Mouse (Mus musculus) intestine, embryonic 15.5 days (tissue): ENCODE results near the gene Col7a1. TPM values are rescaled to one million over a fixed set of nuclear protein-coding genes. Genes with fewer than 3 reads are reported as not detected.

Experiments
- ATAC-seq: fragments of 200-750 bp; cut with Nextera tagmentation; 2 replicates; pipeline ENCODE4 v1.8.0; 2017; ENCODE audit warnings: moderate TSS enrichment, moderate library complexity
- H3K27ac ChIP-seq: fragments of 300-500 bp; sonication (generic); 2 replicates; pipeline ENCODE4 v1.5.1; 2015; ENCODE audit warnings: mild to moderate bottlenecking, inconsistent platforms
- H3K27me3 ChIP-seq: fragments of 300-500 bp; sonication (generic); replicated peaks from 2 replicates; pipeline ENCODE4 v1.6.1; 2015; ENCODE audit warnings: inconsistent platforms
- H3K36me3 ChIP-seq: fragments of 300-500 bp; sonication (generic); 2 replicates; pipeline ENCODE4 v1.6.1; 2015; ENCODE audit warnings: inconsistent platforms
- H3K4me1 ChIP-seq: fragments of 300-500 bp; sonication (generic); replicated peaks from 2 replicates; pipeline ENCODE4 v1.6.1; 2015; ENCODE audit warnings: inconsistent platforms
- H3K4me2 ChIP-seq: fragments of 300-500 bp; sonication (generic); replicated peaks from 2 replicates; pipeline ENCODE4 v1.6.1; 2015; ENCODE audit warnings: mild to moderate bottlenecking, inconsistent platforms
- H3K4me3 ChIP-seq: fragments of 300-500 bp; sonication (generic); replicated peaks from 2 replicates; pipeline ENCODE4 v1.5.1; 2015; ENCODE audit warnings: inconsistent platforms
- H3K9ac ChIP-seq: fragments of 300-500 bp; sonication (generic); 2 replicates; pipeline ENCODE4 v1.6.1; 2015; ENCODE audit warnings: inconsistent platforms
- H3K9me3 ChIP-seq: fragments of 300-500 bp; sonication (generic); 2 replicates; pipeline ENCODE4 v1.6.1; 2016; ENCODE audit warnings: inconsistent platforms
- WGBS: fragments of 180-500 bp; shearing (Covaris S2); methylation state at CpG from one replicate; pipeline ENCODE4 v1.1.7; 2015; 5-methylcytosine and 5-hydroxymethylcytosine counted together
- polyA plus RNA-seq: library from polyadenylated mRNA; unstranded; fragments of >200 nt; fragmentation: Nextera tagmentation; extraction: Ambion mirVana; gene quantifications from 2 replicates; pipeline ENCODE4 v1.2.1, GENCODE M21; 2015

Col7a1 gene
- polyA plus RNA-seq, 1 experiment from 2014 or later: 0.85 TPM

DNA sequence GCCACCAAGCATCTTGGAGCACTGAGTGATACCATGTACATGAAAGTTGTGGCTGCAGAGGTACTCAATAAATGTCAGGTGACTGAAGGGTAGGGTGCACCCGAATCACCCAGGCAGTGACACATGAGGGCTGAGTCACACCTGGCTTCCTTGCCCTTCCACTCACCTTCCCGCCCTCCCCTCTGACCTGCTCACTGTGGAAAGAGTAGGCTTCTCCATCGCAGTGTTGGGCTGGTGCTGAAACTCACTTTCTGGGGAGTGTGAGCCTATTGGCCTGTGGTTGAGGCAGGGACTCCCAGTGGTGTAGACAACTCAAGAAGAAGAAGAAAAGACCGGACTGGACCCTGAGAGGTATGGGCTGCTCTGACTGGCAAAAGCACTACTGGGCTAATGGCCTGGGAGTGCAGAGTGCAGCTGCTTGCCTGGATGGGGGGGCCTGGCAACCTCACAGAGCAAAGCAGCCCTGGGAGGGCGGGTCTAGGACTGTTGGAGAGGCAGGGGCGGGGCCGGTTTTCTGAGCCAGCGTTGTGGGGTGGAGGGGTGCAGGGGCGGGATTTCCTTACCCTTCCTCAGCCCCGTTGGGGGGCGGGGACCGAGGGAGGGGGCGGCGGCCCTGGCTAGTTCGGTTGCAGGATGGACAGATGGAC, 34.4 kb downstream of the Col7a1 start:
- Histone ChIP-seq H3K9me3 (no peaks in the 10 kb centered on the region), H3K4me3 (no peak overlapping the region; the same call in 1 of the 2 replicates), H3K27me3 (no peaks in the 10 kb centered on the region), H3K4me2 (peak overlapping the region; percentile 57), H3K36me3 (no peaks in the 10 kb centered on the region), H3K27ac (no peak overlapping the region), H3K9ac (no peak overlapping the region), H3K4me1 (peaks cover 39% of the 10 kb centered on the region)
- ATAC-seq: no peak
- 18% methylated on average over 15 of the region's 15 CpGs for WGBS

DNA sequence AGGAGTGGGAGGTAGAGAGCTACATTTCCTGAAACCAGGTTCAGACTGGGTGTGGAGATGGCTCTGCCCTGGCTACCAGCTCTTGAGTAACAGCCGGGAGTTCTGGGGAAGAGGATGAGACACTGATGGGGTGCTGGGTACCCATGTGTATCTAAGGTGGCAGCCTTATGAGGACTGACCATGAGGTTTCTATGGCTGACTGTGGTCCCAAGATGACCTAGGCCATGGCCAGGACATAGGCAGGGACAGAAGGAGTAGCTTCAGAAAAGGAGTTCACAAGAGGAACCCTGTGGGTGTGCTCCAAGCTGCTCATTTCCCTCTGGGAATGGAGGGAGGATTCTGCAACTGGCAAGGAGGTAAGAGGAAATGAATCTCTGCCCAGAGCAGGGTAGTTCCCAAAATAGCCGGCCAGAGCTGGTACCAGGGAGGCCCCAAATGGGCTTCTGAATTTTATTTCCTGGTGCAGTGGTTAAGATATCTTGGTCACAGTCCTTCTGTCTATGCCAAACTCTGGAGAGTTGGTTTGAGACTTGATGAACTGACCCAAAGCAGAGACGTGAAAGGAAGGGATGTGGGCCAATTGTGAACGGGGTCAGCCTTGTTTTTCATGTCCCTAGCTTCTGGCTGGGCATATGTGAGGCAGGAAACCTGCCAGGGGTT, 36.5 kb downstream of the Col7a1 start:
- Histone ChIP-seq H3K9me3 (no peaks in the 10 kb centered on the region), H3K4me3 (no peak overlapping the region), H3K36me3 (no peaks in the 10 kb centered on the region), H3K4me2 (peak overlapping the region; percentile 19; the same call in 1 of the 2 replicates), H3K9ac (no peak overlapping the region), H3K4me1 (peaks cover 42% of the 10 kb centered on the region), H3K27me3 (no peaks in the 10 kb centered on the region), H3K27ac (peak overlapping the region; percentile 54)
- no peak for ATAC-seq
- WGBS: 63% methylated on average over 4 of the region's 4 CpGs

DNA sequence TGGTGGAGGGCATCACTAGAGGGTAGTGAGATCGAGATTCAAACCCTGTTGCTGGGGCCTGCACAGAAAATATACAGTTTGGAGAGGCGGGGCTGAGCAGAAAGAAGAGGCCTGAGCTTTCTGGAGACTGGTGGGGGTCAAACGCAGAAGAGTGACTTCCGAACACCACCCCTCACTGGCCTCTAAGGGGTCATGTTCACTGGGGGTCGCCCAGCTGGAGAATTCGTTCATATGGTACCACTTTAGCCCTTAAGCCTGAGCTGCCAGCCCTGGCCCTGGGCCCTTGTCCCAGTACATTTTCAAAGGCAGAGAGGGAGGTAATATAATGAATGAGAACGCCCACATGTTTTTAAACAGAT, 37.1 kb downstream of the Col7a1 start:
- Histone ChIP-seq H3K4me1 (peaks cover 45% of the 10 kb centered on the region), H3K9me3 (no peaks in the 10 kb centered on the region), H3K27ac (peak overlapping the region; percentile 54), H3K36me3 (no peaks in the 10 kb centered on the region), H3K4me3 (no peak overlapping the region), H3K9ac (no peak overlapping the region), H3K4me2 (no peak overlapping the region; the same call in 1 of the 2 replicates), H3K27me3 (no peaks in the 10 kb centered on the region)
- no peak for ATAC-seq
- 79% methylated on average over 7 of the region's 7 CpGs for WGBS

DNA sequence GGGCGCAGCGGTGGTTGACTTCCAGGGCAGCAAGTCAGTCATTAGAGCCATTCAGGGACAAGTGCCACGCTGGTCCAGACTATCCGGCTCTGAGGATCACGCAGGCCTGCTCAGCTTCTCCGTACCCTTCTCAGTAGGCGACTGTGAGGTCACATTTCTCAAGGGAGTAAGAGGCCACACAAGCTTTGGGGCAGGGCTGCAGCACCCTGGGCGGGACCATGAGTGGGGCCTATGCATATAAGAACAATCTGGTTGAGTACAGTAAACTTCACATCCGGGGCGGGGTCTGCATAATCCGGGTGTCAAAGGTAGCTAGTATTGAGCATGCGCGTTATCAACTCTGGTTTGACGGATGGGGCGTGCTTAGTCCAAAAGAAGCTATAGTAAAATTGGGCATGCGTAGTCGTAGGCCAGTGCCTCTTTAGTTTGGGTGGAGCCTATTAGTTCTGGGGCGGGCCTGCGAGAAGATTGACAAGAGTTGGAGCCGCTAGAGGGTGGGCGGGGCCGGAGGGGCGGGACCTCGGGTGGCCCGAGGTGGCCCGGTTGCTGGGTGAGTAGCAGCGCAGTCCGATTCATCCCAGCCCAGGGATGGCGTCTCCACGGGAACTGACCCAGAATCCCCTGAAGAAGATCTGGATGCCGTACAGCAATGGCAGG, 38.2 kb downstream of the Col7a1 start, which contains the start of gene Pfkfb4:
Pfkfb4 (plus strand) TSS at position 351 of the 657 bp plus-strand sequence.
- WGBS: 1% methylated on average over 31 of the region's 31 CpGs
- ATAC-seq: peak; percentile 94

DNA sequence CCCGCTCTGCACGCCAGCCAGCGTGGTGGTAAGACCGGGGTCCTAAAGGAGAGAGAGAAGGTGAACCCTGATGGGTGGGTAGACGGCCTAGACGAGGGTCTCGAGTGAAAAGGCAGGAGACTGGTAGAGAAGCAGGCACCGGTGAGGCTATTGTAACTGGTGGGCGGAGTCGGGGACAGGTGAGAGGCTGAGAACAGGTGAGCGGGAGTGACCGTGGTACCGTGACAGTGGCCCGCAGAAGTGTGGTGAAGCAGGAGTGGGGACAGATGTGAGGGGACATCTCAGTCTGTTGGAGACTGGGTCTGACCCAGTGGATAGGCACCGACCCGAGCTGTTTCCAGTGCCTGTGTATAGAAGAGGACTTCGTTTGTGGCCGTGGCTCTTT, 38.7 kb downstream of the Col7a1 start:
- Histone ChIP-seq H3K4me1 (peaks cover 49% of the 10 kb centered on the region), H3K36me3 (no peaks in the 10 kb centered on the region), H3K4me3 (peak overlapping the region; percentile 56), H3K4me2 (peak overlapping the region; percentile 89), H3K9ac (peak overlapping the region; percentile 64), H3K9me3 (no peaks in the 10 kb centered on the region), H3K27me3 (no peaks in the 10 kb centered on the region), H3K27ac (peak overlapping the region; percentile 52; the same call in 1 of the 2 replicates)
- no peak for ATAC-seq
- 8% methylated on average over 18 of the region's 18 CpGs for WGBS

More for the DNA sequence above, 38.2 kb downstream of the Col7a1 start, which contains the start of gene Pfkfb4:
- Histone ChIP-seq H3K9ac (peak within 1 kb of the TSS; percentile 64), H3K27me3 (no peaks in the 10 kb centered on the region), H3K4me3 (peak within 1 kb of the TSS; percentile 56), H3K9me3 (no peaks in the 10 kb centered on the region), H3K4me2 (peak within 1 kb of the TSS; percentile 89), H3K4me1 (peaks cover 47% of the 10 kb centered on the region), H3K27ac (peak within 1 kb of the TSS; percentile 90), H3K36me3 (no peaks in the 10 kb centered on the region)

DNA sequence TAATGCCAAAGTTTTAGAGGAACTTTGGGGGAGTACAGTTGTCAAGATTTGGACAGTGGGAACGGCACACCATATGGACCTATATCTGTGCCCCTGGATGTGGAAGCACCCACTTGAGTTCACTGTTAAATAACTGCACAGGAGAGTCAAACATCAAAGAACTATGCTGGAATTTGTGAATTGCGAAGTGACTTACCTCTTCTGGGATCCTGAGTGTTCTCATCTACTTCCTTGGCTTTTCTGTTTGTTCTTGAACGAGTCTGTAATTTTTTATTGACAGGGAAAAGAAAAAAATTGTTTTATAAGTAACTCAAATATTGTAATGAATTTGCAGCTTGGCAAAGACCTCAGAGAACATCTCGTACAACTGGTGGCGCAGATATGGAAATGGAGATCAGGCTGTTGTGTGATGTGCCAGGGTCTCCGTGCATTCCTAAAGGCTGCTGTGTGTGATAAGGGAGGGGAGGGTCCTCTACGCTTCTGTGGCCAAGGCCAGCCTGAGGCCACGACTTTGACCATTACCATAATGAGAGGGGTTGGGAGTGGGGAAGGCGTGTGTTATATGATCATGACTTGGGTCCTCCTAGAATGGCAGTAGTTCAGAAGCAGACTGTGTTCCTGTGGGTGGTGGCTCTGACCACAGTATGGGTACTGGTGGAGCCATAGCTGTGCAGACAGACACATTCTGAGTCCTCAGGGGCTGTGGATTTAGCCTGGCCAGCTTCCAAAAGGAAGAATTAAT, 39.4 kb downstream of the Col7a1 start:
- Histone ChIP-seq H3K36me3 (no peaks in the 10 kb centered on the region), H3K4me1 (peaks cover 44% of the 10 kb centered on the region), H3K9ac (no peak overlapping the region), H3K4me2 (peak overlapping the region; percentile 89), H3K4me3 (peak overlapping the region; percentile 56; the same call in 1 of the 2 replicates), H3K9me3 (no peaks in the 10 kb centered on the region), H3K27ac (no peak overlapping the region), H3K27me3 (no peaks in the 10 kb centered on the region)
- ATAC-seq: no peak
- 74% methylated on average over 9 of the region's 9 CpGs for WGBS

DNA sequence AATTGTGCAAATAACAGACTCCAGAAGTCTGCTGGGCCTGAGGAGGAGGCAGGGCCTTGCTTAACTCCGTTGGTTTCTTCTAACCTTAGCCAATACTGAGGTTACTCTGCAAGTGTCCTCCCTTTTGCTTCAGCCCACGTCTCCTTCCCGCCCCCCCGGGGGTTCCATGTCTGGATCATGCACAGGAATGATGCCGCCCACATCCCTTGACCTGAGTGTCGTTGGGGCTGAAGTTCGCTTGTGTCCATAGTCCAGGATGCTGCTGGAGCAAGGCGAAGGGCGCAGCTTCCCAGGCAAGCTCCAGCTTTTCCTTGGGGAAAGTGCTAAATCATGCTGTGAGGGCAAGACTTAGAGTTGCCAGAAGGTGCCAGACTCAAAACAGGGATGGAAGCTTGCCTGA, 43.0 kb downstream of the Col7a1 start:
- H3K4me1 ChIP-seq: peaks cover 15% of the 10 kb centered on the region
- H3K4me2 ChIP-seq: 0 out of 2 replicates have a peak overlapping the region, but pooled peaks have one; percentile 11
- no peaks in the 10 kb centered on the region for H3K27me3 ChIP-seq
- ATAC-seq: no peak
- H3K4me3 ChIP-seq: no peak overlapping the region
- H3K27ac ChIP-seq: peak overlapping the region; percentile 82
- 59% methylated on average over 9 of the region's 9 CpGs for WGBS
- no peaks in the 10 kb centered on the region for H3K36me3 ChIP-seq
- no peaks in the 10 kb centered on the region for H3K9me3 ChIP-seq
- 0 out of 2 replicates have a peak overlapping the region, but pooled peaks have one; percentile 3 for H3K9ac ChIP-seq

DNA sequence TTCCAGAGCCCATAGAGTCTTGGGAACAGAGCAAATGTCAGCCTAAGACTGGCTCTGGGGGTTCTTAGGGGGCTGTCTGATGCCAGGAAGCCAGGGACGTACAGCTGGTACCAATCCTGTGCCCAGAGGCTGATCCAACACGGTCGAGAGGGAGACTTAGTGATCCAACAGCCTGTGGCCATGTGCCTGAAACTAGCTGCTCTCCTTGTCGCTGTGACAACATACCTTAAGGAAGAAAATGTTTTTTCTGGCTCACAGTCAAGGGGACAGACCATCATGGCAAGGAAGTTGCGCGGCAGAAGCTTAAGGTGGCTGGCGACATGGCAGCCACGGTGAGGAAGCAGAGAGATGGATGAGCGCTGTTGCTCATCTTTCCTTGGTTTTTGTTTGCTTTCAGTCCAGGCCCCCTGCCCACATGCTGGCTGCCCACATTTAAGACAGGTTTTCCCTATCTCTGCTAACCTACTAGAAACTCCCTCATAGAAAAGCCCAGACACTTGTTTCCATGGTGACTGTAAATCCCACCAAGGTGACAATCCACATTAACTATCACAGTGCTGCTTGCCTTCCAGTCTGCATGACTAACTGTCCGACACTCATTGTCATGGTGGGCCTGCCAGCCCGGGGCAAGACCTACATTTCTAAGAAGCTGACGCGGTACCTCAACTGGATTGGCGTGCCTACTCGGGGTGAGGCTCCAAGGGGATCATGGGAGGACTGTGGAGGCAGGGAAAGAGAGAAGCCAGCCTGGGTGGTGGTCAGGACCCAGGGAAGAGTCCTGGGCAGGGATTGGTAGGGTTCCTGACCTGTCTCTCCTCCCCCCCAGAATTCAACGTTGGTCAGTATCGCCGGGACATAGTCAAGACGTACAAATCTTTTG, 45.1 kb downstream of the Col7a1 start:
- 81% methylated on average over 19 of the region's 19 CpGs for WGBS
- H3K9me3 ChIP-seq: no peaks in the 10 kb centered on the region
- no peak overlapping the region for H3K4me2 ChIP-seq
- no peak for ATAC-seq
- peaks cover 10% of the 10 kb centered on the region for H3K4me1 ChIP-seq
- H3K27ac ChIP-seq: no peak overlapping the region
- H3K9ac ChIP-seq: no peak overlapping the region
- H3K4me3 ChIP-seq: no peak overlapping the region
- no peaks in the 10 kb centered on the region for H3K36me3 ChIP-seq
- no peaks in the 10 kb centered on the region for H3K27me3 ChIP-seq

DNA sequence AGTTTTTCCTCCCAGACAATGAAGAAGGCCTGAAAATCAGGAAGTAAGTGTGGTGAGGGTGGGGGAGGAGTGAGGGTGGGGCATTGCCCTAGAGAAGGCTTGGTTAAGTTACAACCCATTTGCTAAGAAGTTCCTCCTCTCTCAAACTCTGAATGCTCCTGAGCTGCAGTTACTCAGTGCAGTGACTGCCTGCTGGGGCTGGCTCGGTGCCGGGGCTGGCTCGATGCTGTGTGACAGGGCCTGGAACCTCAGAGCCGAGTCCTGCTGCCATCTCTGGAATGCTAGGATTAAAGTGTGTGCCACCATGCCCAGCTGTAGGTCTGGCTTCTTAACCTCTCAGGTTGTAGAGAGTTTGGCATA, 45.8 kb downstream of the Col7a1 start:
- no peak for ATAC-seq
- Histone ChIP-seq H3K4me3 (no peak overlapping the region), H3K9me3 (no peaks in the 10 kb centered on the region), H3K9ac (no peak overlapping the region), H3K4me1 (peaks cover 10% of the 10 kb centered on the region), H3K36me3 (no peaks in the 10 kb centered on the region), H3K4me2 (no peak overlapping the region), H3K27ac (no peak overlapping the region), H3K27me3 (no peaks in the 10 kb centered on the region)
- 83% methylated on average over 4 of the region's 4 CpGs for whole genome bisulfite sequencing

DNA sequence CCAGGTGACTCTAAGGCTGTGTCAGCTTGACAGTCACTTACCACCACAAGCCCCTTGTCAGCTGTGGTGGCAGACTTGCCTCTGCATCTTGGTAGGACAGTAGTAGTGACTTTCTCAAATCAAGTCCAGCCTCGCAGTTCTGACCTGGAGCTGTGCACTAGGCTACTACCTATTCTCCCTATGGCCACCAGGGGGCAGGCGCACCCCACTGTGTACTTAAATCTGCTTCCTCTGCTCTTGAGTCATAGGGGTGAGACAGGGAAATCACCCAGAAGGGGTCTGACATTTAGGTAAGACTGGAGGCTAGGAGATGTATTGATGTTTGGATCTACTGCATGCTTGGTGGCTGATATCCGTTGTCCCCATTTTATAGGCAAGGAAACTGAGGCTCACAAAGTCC, 47.3 kb downstream of the Col7a1 start:
- peak; percentile 45 for ATAC-seq
- H3K9ac ChIP-seq: no peak overlapping the region
- H3K4me1 ChIP-seq: peaks cover 4% of the 10 kb centered on the region; the same call in 1 of the 2 replicates
- H3K27me3 ChIP-seq: no peaks in the 10 kb centered on the region
- no peak overlapping the region for H3K4me3 ChIP-seq
- no peak overlapping the region for H3K4me2 ChIP-seq
- H3K36me3 ChIP-seq: no peaks in the 10 kb centered on the region
- 12% methylated on average over 3 of the region's 3 CpGs for WGBS
- no peak overlapping the region for H3K27ac ChIP-seq
- H3K9me3 ChIP-seq: no peaks in the 10 kb centered on the region

DNA sequence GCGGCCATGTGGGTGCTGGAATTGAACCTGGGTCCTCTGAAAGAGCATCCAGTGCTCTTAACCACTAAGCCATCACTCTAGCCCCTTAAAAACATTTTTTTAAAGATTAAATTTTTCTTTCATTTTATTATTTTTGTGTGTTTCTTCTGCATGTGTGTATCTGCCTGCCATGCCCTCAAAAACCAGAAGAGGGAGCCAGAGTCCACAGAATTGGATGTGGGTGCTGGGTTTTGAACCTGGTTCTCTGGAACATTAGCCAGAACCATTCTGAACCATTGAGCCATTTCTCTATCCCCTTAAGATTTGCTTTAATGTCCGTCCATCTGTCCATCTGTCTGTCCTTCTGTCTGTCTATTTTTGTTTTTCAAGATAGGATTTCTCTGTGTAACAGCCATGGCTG, 49.8 kb downstream of the Col7a1 start:
- no peaks in the 10 kb centered on the region for H3K4me1 ChIP-seq
- 57% methylated on average over 2 of the region's 2 CpGs for whole genome bisulfite sequencing
- ATAC-seq: no peak

More for the DNA sequence above, 49.8 kb downstream of the Col7a1 start:
- no peaks in the 10 kb centered on the region for H3K9me3 ChIP-seq
- H3K27me3 ChIP-seq: no peaks in the 10 kb centered on the region
- H3K36me3 ChIP-seq: no peaks in the 10 kb centered on the region
- no peak overlapping the region for H3K4me3 ChIP-seq
- H3K27ac ChIP-seq: no peak overlapping the region
- H3K9ac ChIP-seq: no peak overlapping the region
- H3K4me2 ChIP-seq: no peak overlapping the region
